Mouse (Mus musculus) CD4-positive helper T cell, adult 2 months (primary cell): ENCODE measurements at regions not wholly inside any gene's neighbourhood (a gene's known extent, or its start where the extent isn't known, plus 50 kb on each side); places are given as distances from the start of the nearest gene placed in this dataset.

Experiments used
- DNase-seq: peaks from one replicate; pipeline ENCODE4 v3.0.0-alpha.2; 2012; ENCODE audit warnings: low read depth, missing footprints, low spot score

- DNase-seq, result no peak
Measured at GRCm38 (mm10) chr1:71472691-71473090, 58.0 kb upstream of the Abca12 start.

- DNase-seq, result no peak
Measured at GRCm38 (mm10) chr1:71483149-71483548, 68.4 kb upstream of the Abca12 start.

GRCm38 (mm10) chr1:71494576-71494975 is 62.4 kb upstream of the Atic start:
- no peak for DNase-seq

GRCm38 (mm10) chr1:71505898-71506297 is 51.1 kb upstream of the Atic start:
- DNase-seq, result peak; percentile 10

GRCm38 (mm10) chr1:71506534-71506933 is 50.4 kb upstream of the Atic start:
- no peak for DNase-seq
